Mouse (Mus musculus): ENCODE data around the gene Hoxb1. TPM values are rescaled to one million over a fixed set of nuclear protein-coding genes. Genes with fewer than 3 reads are reported as not detected.

Gene Hoxb1
- polyA plus RNA-seq, 1 experiment from 2014 or later, result not detected

DNA sequence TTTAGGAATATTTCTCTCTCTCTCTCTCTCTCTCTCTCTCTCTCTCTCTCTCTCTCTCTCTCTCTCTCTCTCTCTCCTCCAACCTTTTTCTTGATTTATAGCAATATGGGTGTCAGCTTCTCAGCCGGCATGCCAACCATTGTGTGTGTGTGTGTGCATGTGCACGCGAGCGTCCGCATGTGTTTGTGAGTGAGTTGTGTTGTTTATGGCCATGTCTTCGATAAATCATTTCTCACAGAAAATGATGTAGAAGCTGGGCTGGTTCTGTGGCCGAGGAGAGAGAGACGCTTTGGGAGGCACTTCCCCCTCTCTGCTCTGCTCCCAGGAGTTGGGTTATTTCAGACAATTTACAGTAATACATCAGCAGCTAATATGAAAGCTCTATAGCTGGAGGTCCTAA, 36.9 kb upstream of the Hoxb1 start:
- WGBS, result 6% methylated on average over 8 of the region's 8 CpGs
- DNase-seq (ENCODE audit: low spot score) (no peak), ATAC-seq (replicated peaks; ENCODE audit: low FRiP score) (no peak)
- no peaks in the 10 kb centered on the region for H3K36me3 ChIP-seq (ENCODE audit: control insufficient read depth, insufficient read depth, low read length)
- no peak overlapping the region for H3K27ac ChIP-seq (ENCODE audit: low read depth, low read length)
- no peak overlapping the region for H3K9ac ChIP-seq (ENCODE audit: low read length)
- H3K27me3 ChIP-seq (ENCODE audit: control insufficient read depth, insufficient read depth, low read length), result peaks cover 99% of the 10 kb centered on the region
- H3K9me3 ChIP-seq (ENCODE audit: control insufficient read depth, low read length), result no peaks in the 10 kb centered on the region
- H3K4me1 ChIP-seq (replicated peaks; ENCODE audit: control insufficient read depth, insufficient read depth, low read length), result no peaks in the 10 kb centered on the region
- no peak overlapping the region for H3K4me2 ChIP-seq (ENCODE audit: low read depth, low read length, severe bottlenecking)
- H3K4me3 ChIP-seq (ENCODE audit: low read depth, low read length), result no peak overlapping the region

DNA sequence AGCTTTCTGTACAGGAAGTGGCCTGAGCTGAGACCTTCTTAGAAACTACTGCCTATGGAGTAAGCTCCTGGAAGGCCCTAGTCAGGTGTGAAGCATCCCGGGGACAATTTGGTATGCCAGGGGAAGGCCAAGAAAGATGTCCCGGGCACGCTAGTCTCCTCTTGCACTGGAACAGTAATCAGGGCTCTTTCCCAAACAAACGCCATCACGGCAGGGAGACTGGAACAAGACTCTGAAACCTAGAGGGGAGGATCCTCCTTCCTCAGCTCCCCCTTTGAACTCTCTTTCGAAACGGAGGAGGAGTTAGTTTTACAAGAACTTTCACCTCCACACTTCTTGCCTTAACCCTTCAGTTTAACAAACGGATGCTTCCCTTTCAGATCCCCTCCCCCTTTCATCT, 33.4 kb upstream of the Hoxb1 start:
- no peak for DNase-seq (ENCODE audit: low spot score)
- no peak overlapping the region for H3K27ac ChIP-seq (ENCODE audit: low read depth, low read length)
- peaks cover 100% of the 10 kb centered on the region for H3K27me3 ChIP-seq (ENCODE audit: control insufficient read depth, insufficient read depth, low read length)
- H3K4me2 ChIP-seq (ENCODE audit: low read depth, low read length, severe bottlenecking), result no peak overlapping the region
- 2% methylated on average over 8 of the region's 8 CpGs for WGBS
- H3K36me3 ChIP-seq (ENCODE audit: control insufficient read depth, insufficient read depth, low read length), result no peaks in the 10 kb centered on the region
- H3K9me3 ChIP-seq (ENCODE audit: control insufficient read depth, low read length), result no peaks in the 10 kb centered on the region
- no peak overlapping the region for H3K4me3 ChIP-seq (ENCODE audit: low read depth, low read length)
- ATAC-seq (replicated peaks; ENCODE audit: low FRiP score), result no peak
- no peak overlapping the region for H3K9ac ChIP-seq (ENCODE audit: low read length)
- no peaks in the 10 kb centered on the region for H3K4me1 ChIP-seq (replicated peaks; ENCODE audit: control insufficient read depth, insufficient read depth, low read length)

DNA sequence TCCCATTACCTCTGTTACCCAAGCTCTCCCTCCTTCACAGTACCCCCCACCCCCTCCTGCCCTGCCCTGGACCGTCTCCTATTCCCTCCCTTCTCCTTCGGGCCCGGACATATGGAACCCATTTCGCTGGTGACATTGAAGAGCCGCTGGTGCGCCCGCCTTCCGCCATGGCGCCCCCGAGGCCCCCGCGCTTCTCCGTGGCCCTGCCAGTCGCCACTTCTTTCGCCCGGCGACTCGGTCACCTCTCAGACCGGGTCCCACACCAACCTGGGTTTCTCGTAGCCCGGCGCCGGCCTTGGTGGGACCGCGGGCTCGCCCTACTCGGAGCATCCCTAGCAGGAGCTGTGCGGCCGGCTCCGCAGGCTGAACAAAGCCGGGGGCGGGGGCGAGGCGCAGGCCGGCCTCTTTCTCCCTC, 32.9 kb upstream of the Hoxb1 start:
- H3K4me1 ChIP-seq (replicated peaks; ENCODE audit: control insufficient read depth, insufficient read depth, low read length), result no peaks in the 10 kb centered on the region
- H3K27me3 ChIP-seq (ENCODE audit: control insufficient read depth, insufficient read depth, low read length), result peaks cover 100% of the 10 kb centered on the region
- H3K36me3 ChIP-seq (ENCODE audit: control insufficient read depth, insufficient read depth, low read length), result no peaks in the 10 kb centered on the region
- DNase-seq (ENCODE audit: low spot score) (no peak), ATAC-seq (replicated peaks; ENCODE audit: low FRiP score) (no peak)
- under 1% methylated on average over 35 of the region's 35 CpGs for WGBS
- peak overlapping the region; percentile 1; the same call in 1 of the 2 replicates for H3K4me3 ChIP-seq (ENCODE audit: low read depth, low read length)
- H3K4me2 ChIP-seq (ENCODE audit: low read depth, low read length, severe bottlenecking), result no peak overlapping the region
- no peak overlapping the region for H3K9ac ChIP-seq (ENCODE audit: low read length)
- H3K9me3 ChIP-seq (ENCODE audit: control insufficient read depth, low read length), result no peaks in the 10 kb centered on the region
- H3K27ac ChIP-seq (ENCODE audit: low read depth, low read length), result no peak overlapping the region

DNA sequence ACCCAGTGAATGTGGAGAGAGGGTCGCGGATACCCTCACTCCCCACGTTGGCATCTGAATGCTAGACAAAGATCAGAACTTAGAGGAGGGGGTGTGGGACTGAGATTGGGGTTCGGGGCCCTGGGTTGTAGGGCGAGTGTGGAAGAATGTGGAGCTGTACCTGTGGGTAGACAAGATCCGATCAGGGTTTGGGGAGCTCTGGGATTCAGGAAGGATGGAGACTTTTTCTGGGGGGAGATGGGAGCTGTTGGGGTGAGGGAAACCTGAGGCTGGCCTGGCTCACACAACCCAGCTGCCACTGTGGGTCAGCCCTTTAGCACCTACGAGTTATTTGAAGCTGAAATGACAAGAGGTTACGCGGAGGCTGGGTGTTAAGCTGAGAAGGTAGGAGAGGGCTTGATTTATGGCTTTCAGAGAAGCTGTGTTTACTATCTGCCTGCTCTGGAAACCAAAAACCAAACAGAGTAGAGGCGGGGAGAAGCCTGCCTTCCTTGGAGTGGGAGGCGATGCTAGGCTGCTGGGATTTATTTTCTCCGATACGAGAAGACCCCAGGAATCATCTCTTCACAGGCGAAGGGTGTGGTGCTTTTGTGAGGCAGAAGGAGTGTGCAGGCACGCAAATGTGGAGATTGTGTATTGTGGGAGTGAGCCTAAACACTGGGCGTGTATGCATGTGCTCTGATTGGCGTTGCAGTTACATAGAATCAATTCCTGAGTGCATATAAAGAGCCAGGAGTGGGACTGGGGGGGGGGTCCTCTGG, 32.1 kb upstream of the Hoxb1 start:
- whole genome bisulfite sequencing, result 1% methylated on average over 17 of the region's 17 CpGs
- ATAC-seq (replicated peaks; ENCODE audit: low FRiP score) (no peak), DNase-seq (ENCODE audit: low spot score) (no peak)
- Histone ChIP-seq H3K4me3 (ENCODE audit: low read depth, low read length) (peak overlapping the region; percentile 1; the same call in 1 of the 2 replicates), H3K9me3 (ENCODE audit: control insufficient read depth, low read length) (no peaks in the 10 kb centered on the region), H3K4me1 (replicated peaks; ENCODE audit: control insufficient read depth, insufficient read depth, low read length) (no peaks in the 10 kb centered on the region), H3K27ac (ENCODE audit: low read depth, low read length) (no peak overlapping the region), H3K36me3 (ENCODE audit: control insufficient read depth, insufficient read depth, low read length) (no peaks in the 10 kb centered on the region), H3K4me2 (ENCODE audit: low read depth, low read length, severe bottlenecking) (no peak overlapping the region), H3K27me3 (ENCODE audit: control insufficient read depth, insufficient read depth, low read length) (peaks cover 100% of the 10 kb centered on the region), H3K9ac (ENCODE audit: low read length) (no peak overlapping the region)

DNA sequence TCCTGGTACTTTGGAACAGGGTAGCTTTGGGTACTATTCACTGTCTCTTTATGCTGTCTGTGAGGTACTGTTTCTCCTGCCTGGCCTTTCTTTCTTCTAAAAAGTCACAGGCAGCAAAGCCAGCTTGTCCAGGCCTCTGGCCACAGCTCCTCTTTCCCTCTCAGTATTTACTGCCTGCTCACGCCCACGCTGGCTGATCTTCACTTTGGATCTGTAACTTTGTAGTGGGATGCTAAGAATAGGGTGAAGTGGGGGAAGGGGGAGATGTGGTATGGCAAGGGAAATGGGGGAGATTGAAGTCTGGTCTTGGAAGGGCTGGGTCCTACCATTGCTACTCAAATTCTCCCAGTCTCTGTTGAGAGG, 31.6 kb upstream of the Hoxb1 start:
- no peaks in the 10 kb centered on the region for H3K4me1 ChIP-seq (replicated peaks; ENCODE audit: control insufficient read depth, insufficient read depth, low read length)
- H3K27me3 ChIP-seq (ENCODE audit: control insufficient read depth, insufficient read depth, low read length), result peaks cover 100% of the 10 kb centered on the region
- DNase-seq (ENCODE audit: low spot score) (no peak), ATAC-seq (replicated peaks; ENCODE audit: low FRiP score) (no peak)
- no peak overlapping the region for H3K9ac ChIP-seq (ENCODE audit: low read length)
- H3K36me3 ChIP-seq (ENCODE audit: control insufficient read depth, insufficient read depth, low read length), result no peaks in the 10 kb centered on the region
- no peak overlapping the region for H3K4me2 ChIP-seq (ENCODE audit: low read depth, low read length, severe bottlenecking)
- no peak overlapping the region for H3K27ac ChIP-seq (ENCODE audit: low read depth, low read length)
- H3K9me3 ChIP-seq (ENCODE audit: control insufficient read depth, low read length), result no peaks in the 10 kb centered on the region
- no peak overlapping the region for H3K4me3 ChIP-seq (ENCODE audit: low read depth, low read length)
- WGBS, result 3% methylated on average over 2 of the region's 2 CpGs

DNA sequence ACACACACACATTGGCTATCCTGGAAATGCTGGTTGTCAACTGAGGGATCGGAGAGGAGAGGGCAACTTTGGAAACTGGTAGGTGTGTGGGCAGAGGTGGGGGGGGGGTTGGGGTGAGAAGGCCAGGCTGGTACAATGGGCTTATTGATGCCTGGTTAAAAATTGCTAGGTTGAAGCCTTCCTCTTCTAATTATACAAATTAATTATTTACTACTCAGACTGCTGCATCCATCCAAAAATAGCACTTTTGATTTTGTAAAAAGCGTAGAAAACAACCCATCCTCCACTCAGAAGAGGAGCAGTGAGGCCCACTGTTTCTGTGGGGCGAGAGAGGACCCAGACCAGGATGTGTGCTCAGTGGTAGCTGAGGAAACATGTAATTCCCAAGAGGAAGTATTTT, 30.6 kb upstream of the Hoxb1 start:
- DNase-seq (ENCODE audit: low spot score) (no peak), ATAC-seq (replicated peaks; ENCODE audit: low FRiP score) (no peak)
- no peaks in the 10 kb centered on the region for H3K4me1 ChIP-seq (replicated peaks; ENCODE audit: control insufficient read depth, insufficient read depth, low read length)
- H3K9me3 ChIP-seq (ENCODE audit: control insufficient read depth, low read length), result no peaks in the 10 kb centered on the region
- no peaks in the 10 kb centered on the region for H3K36me3 ChIP-seq (ENCODE audit: control insufficient read depth, insufficient read depth, low read length)
- 35% methylated on average over 3 of the region's 3 CpGs for WGBS
- no peak overlapping the region for H3K9ac ChIP-seq (ENCODE audit: low read length)
- H3K4me3 ChIP-seq (ENCODE audit: low read depth, low read length), result no peak overlapping the region
- peaks cover 100% of the 10 kb centered on the region for H3K27me3 ChIP-seq (ENCODE audit: control insufficient read depth, insufficient read depth, low read length)
- H3K4me2 ChIP-seq (ENCODE audit: low read depth, low read length, severe bottlenecking), result no peak overlapping the region
- H3K27ac ChIP-seq (ENCODE audit: low read depth, low read length), result no peak overlapping the region

DNA sequence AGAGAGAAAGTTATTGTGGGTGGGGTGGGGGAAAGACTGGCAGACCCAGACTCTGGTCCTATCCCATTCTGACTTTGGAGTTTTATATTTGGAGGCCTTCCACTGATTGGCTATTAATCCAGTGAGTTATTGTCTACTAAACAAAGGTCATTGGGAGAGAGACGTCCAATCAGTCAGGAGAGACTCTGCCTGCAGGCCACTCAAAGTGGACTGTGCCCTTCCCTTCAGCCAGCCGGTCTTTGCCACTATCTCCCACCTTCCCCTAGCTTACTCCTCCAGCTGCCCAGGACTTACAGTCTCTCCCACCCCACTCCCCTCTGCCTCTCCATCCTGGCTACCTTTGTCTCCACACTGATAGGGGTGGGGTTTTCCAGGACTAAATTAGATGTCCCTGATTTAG, 29.0 kb upstream of the Hoxb1 start:
- no peaks in the 10 kb centered on the region for H3K36me3 ChIP-seq (ENCODE audit: control insufficient read depth, insufficient read depth, low read length)
- H3K27ac ChIP-seq (ENCODE audit: low read depth, low read length), result no peak overlapping the region
- no peaks in the 10 kb centered on the region for H3K9me3 ChIP-seq (ENCODE audit: control insufficient read depth, low read length)
- 0 out of 2 replicates have a peak, but pooled peaks cover 2% of the 10 kb centered on the region for H3K4me1 ChIP-seq (replicated peaks; ENCODE audit: control insufficient read depth, insufficient read depth, low read length)
- DNase-seq (ENCODE audit: low spot score) (no peak), ATAC-seq (replicated peaks; ENCODE audit: low FRiP score) (no peak)
- H3K4me2 ChIP-seq (ENCODE audit: low read depth, low read length, severe bottlenecking), result no peak overlapping the region
- 4% methylated on average over 2 of the region's 2 CpGs for WGBS
- H3K4me3 ChIP-seq (ENCODE audit: low read depth, low read length), result no peak overlapping the region
- H3K9ac ChIP-seq (ENCODE audit: low read length), result no peak overlapping the region
- H3K27me3 ChIP-seq (ENCODE audit: control insufficient read depth, insufficient read depth, low read length), result peaks cover 97% of the 10 kb centered on the region

DNA sequence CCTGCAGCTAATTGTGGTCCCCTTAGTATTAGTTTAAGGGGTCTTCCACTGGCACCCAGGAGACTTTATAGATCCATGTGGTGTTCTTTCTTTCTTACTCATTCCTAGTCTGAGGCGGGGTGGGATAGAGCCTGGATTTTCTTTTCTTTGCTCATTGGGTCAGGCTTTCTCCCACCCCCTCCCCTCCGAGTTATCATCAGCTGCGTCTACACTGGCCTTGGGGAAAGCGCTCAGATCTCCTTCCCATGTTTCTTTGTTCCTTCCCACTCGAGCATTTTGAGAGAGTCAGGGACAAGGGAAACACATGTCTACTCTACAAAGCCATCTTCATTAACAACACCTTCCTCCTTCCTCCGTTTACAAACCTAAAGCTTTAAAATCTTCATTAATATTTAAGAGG, 28.5 kb upstream of the Hoxb1 start:
- Histone ChIP-seq H3K27ac (ENCODE audit: low read depth, low read length) (no peak overlapping the region), H3K4me3 (ENCODE audit: low read depth, low read length) (no peak overlapping the region), H3K4me1 (replicated peaks; ENCODE audit: control insufficient read depth, insufficient read depth, low read length) (0 out of 2 replicates have a peak, but pooled peaks cover 2% of the 10 kb centered on the region), H3K9ac (ENCODE audit: low read length) (no peak overlapping the region), H3K36me3 (ENCODE audit: control insufficient read depth, insufficient read depth, low read length) (no peaks in the 10 kb centered on the region), H3K4me2 (ENCODE audit: low read depth, low read length, severe bottlenecking) (no peak overlapping the region), H3K27me3 (ENCODE audit: control insufficient read depth, insufficient read depth, low read length) (peaks cover 97% of the 10 kb centered on the region), H3K9me3 (ENCODE audit: control insufficient read depth, low read length) (no peaks in the 10 kb centered on the region)
- DNase-seq (ENCODE audit: low spot score) (no peak), ATAC-seq (replicated peaks; ENCODE audit: low FRiP score) (no peak)
- WGBS, result 3% methylated on average over 6 of the region's 6 CpGs

All from forebrain, embryonic 11.5 days (tissue).